Mouse (Mus musculus) kidney, embryonic 16.5 days (tissue): Measurements from ENCODE around the gene Glis3. TPM values are rescaled to one million over a fixed set of nuclear protein-coding genes. Genes with fewer than 3 reads are reported as not detected.
A peak's percentile ranks its signal among the peaks of the same experiment; 100 is the strongest.

Experiments used
- ATAC-seq: fragments of 200-750 bp; cut with Nextera tagmentation; 2 replicates; pipeline ENCODE4 v1.8.0; 2017; ENCODE audit warnings: moderate TSS enrichment; ENCODE audit not compliant: low FRiP score, low TSS enrichment
- H3K27ac ChIP-seq: fragments of 300-500 bp; sonication (generic); 2 replicates; pipeline ENCODE4 v1.5.1; 2014; ENCODE audit warnings: low read length
- H3K27me3 ChIP-seq: fragments of 300-500 bp; sonication (generic); 2 replicates; pipeline ENCODE4 v1.6.1; 2014; ENCODE audit warnings: low read length, control low read depth, mixed read lengths; ENCODE audit not compliant: insufficient read depth
- H3K36me3 ChIP-seq: fragments of 300-500 bp; sonication (generic); 2 replicates; pipeline ENCODE4 v1.6.1; 2014; ENCODE audit warnings: low read length, control low read depth, mixed read lengths; ENCODE audit not compliant: insufficient read depth
- H3K4me1 ChIP-seq: fragments of 300-500 bp; sonication (generic); 2 replicates; pipeline ENCODE4 v1.6.1; 2014; ENCODE audit warnings: low read length, control low read depth, mixed read lengths; ENCODE audit not compliant: insufficient read depth
- H3K4me2 ChIP-seq: fragments of 300-500 bp; sonication (generic); replicated peaks from 2 replicates; pipeline ENCODE4 v1.6.1; 2014; ENCODE audit warnings: low read depth, low read length
- H3K4me3 ChIP-seq: fragments of 300-500 bp; sonication (generic); 2 replicates; pipeline ENCODE4 v1.5.1; 2014; ENCODE audit warnings: mild to moderate bottlenecking, low read length
- H3K9ac ChIP-seq: fragments of 300-500 bp; sonication (generic); replicated peaks from 2 replicates; pipeline ENCODE4 v1.6.1; 2014; ENCODE audit warnings: low read length
- H3K9me3 ChIP-seq: fragments of 300-500 bp; sonication (generic); 2 replicates; pipeline ENCODE4 v1.6.1; 2016; ENCODE audit warnings: low read length, control low read depth
- WGBS: fragments of 180-500 bp; shearing (Covaris S2); extraction: QIAGEN DNeasy Blood & Tissue Kit; methylation state at CpG from one replicate; pipeline ENCODE4 v1.1.7; 2014; 5-methylcytosine and 5-hydroxymethylcytosine counted together
- polyA plus RNA-seq: library from polyadenylated mRNA; unstranded; fragments of >200 nt; fragmentation: Nextera tagmentation; extraction: Ambion mirVana; gene quantifications from 2 replicates; pipeline ENCODE4 v1.2.1, GENCODE M21; 2015

Gene Glis3
- 9.0 and 10.1 TPM in 2 replicates for polyA plus RNA-seq

GRCm38 (mm10) chr19:28679776-28680391 lies at the start of gene Glis3:
TSS of gene Glis3 (minus strand) at chr19:28680077.
- peak within 1 kb of the TSS; percentile 81 for H3K27ac ChIP-seq
- H3K27me3 ChIP-seq = peaks cover 7% of the 10 kb centered on the region; the same call in 1 of the 2 replicates
- H3K4me3 ChIP-seq = peak within 1 kb of the TSS; percentile 84
- H3K9ac ChIP-seq = peak within 1 kb of the TSS; percentile 86
- H3K4me2 ChIP-seq = peak within 1 kb of the TSS; percentile 99
- WGBS = under 1% methylated on average over 62 of the region's 66 CpGs
- H3K36me3 ChIP-seq = no peaks in the 10 kb centered on the region
- no peaks in the 10 kb centered on the region for H3K9me3 ChIP-seq
- peak; percentile 93 for ATAC-seq
- H3K4me1 ChIP-seq = peaks cover 16% of the 10 kb centered on the region

- Histone ChIP-seq H3K4me2 (no peak overlapping the region), H3K36me3 (no peaks in the 10 kb centered on the region), H3K4me3 (no peak overlapping the region), H3K27me3 (no peaks in the 10 kb centered on the region), H3K9ac (no peak overlapping the region), H3K27ac (no peak overlapping the region), H3K4me1 (no peaks in the 10 kb centered on the region), H3K9me3 (no peaks in the 10 kb centered on the region)
- WGBS = 58% methylated on average over 18 of the region's 18 CpGs
- ATAC-seq = no peak
Measured at GRCm38 (mm10) chr19:28726161-28726880, 46.4 kb upstream of the Glis3 start.

- H3K27ac ChIP-seq = no peak overlapping the region
- H3K27me3 ChIP-seq = no peaks in the 10 kb centered on the region
- no peak overlapping the region for H3K4me3 ChIP-seq
- H3K4me2 ChIP-seq = no peak overlapping the region
- H3K4me1 ChIP-seq = no peaks in the 10 kb centered on the region
- no peaks in the 10 kb centered on the region for H3K36me3 ChIP-seq
- no peak for ATAC-seq
- no peaks in the 10 kb centered on the region for H3K9me3 ChIP-seq
- WGBS = 84% methylated on average over 7 of the region's 7 CpGs
- no peak overlapping the region for H3K9ac ChIP-seq
Measured at GRCm38 (mm10) chr19:28724641-28725040, 44.8 kb upstream of the Glis3 start.

GRCm38 (mm10) chr19:28722626-28723025 lies 42.7 kb upstream of the Glis3 start:
- Histone ChIP-seq H3K4me3 (no peak overlapping the region), H3K27ac (no peak overlapping the region), H3K4me1 (no peaks in the 10 kb centered on the region), H3K9me3 (no peaks in the 10 kb centered on the region), H3K9ac (no peak overlapping the region), H3K4me2 (no peak overlapping the region), H3K36me3 (no peaks in the 10 kb centered on the region), H3K27me3 (no peaks in the 10 kb centered on the region)
- no peak for ATAC-seq
- 80% methylated on average over 4 of the region's 4 CpGs for WGBS

- H3K4me1 ChIP-seq = no peaks in the 10 kb centered on the region
- H3K27ac ChIP-seq = no peak overlapping the region
- no peaks in the 10 kb centered on the region for H3K36me3 ChIP-seq
- WGBS = 80% methylated on average over 10 of the region's 10 CpGs
- no peak overlapping the region for H3K9ac ChIP-seq
- no peak overlapping the region for H3K4me3 ChIP-seq
- ATAC-seq = no peak
- no peak overlapping the region for H3K4me2 ChIP-seq
- no peaks in the 10 kb centered on the region for H3K27me3 ChIP-seq
- no peaks in the 10 kb centered on the region for H3K9me3 ChIP-seq
Measured at GRCm38 (mm10) chr19:28721834-28722233, 42.0 kb upstream of the Glis3 start.

GRCm38 (mm10) chr19:28720016-28720415 lies 40.1 kb upstream of the Glis3 start:
- no peak for ATAC-seq
- Histone ChIP-seq H3K4me1 (no peaks in the 10 kb centered on the region), H3K9ac (no peak overlapping the region), H3K9me3 (no peaks in the 10 kb centered on the region), H3K27ac (no peak overlapping the region), H3K4me2 (no peak overlapping the region), H3K4me3 (no peak overlapping the region), H3K36me3 (no peaks in the 10 kb centered on the region), H3K27me3 (no peaks in the 10 kb centered on the region)

GRCm38 (mm10) chr19:28714674-28715073 lies 34.8 kb upstream of the Glis3 start:
- WGBS = 76% methylated on average over 4 of the region's 4 CpGs
- H3K9ac ChIP-seq = no peak overlapping the region

GRCm38 (mm10) chr19:28697718-28698117 lies 17.8 kb upstream of the Glis3 start:
- H3K4me2 ChIP-seq = no peak overlapping the region
- WGBS = 64% methylated on average over 3 of the region's 3 CpGs
- no peaks in the 10 kb centered on the region for H3K36me3 ChIP-seq
- ATAC-seq = no peak
- no peak overlapping the region for H3K9ac ChIP-seq
- H3K4me1 ChIP-seq = no peaks in the 10 kb centered on the region
- H3K9me3 ChIP-seq = no peaks in the 10 kb centered on the region
- no peak overlapping the region for H3K4me3 ChIP-seq
- no peak overlapping the region for H3K27ac ChIP-seq
- no peaks in the 10 kb centered on the region for H3K27me3 ChIP-seq

More at GRCm38 (mm10) chr19:28714674-28715073, 34.8 kb upstream of the Glis3 start:
- no peaks in the 10 kb centered on the region for H3K4me1 ChIP-seq
- H3K27ac ChIP-seq = no peak overlapping the region
- no peaks in the 10 kb centered on the region for H3K27me3 ChIP-seq
- no peak overlapping the region for H3K4me3 ChIP-seq
- no peaks in the 10 kb centered on the region for H3K9me3 ChIP-seq
- no peaks in the 10 kb centered on the region for H3K36me3 ChIP-seq
- H3K4me2 ChIP-seq = no peak overlapping the region
- ATAC-seq = no peak

- H3K27ac ChIP-seq = no peak overlapping the region
- H3K4me1 ChIP-seq = peaks cover 6% of the 10 kb centered on the region
- H3K9me3 ChIP-seq = no peaks in the 10 kb centered on the region
- no peak overlapping the region for H3K4me3 ChIP-seq
- H3K36me3 ChIP-seq = no peaks in the 10 kb centered on the region
- peaks cover 7% of the 10 kb centered on the region; the same call in 1 of the 2 replicates for H3K27me3 ChIP-seq
- peak; percentile 78 for ATAC-seq
- H3K9ac ChIP-seq = no peak overlapping the region
- no peak overlapping the region for H3K4me2 ChIP-seq
- 38% methylated on average over 4 of the region's 4 CpGs for WGBS
Measured at GRCm38 (mm10) chr19:28686398-28686797, 6.5 kb upstream of the Glis3 start.

- no peak overlapping the region for H3K27ac ChIP-seq
- peaks cover 10% of the 10 kb centered on the region for H3K4me1 ChIP-seq
- H3K9ac ChIP-seq = no peak overlapping the region
- no peak overlapping the region for H3K4me2 ChIP-seq
- 92% methylated on average over 4 of the region's 4 CpGs for WGBS
- no peaks in the 10 kb centered on the region for H3K36me3 ChIP-seq
- no peak overlapping the region for H3K4me3 ChIP-seq
- peaks cover 7% of the 10 kb centered on the region; the same call in 1 of the 2 replicates for H3K27me3 ChIP-seq
- no peaks in the 10 kb centered on the region for H3K9me3 ChIP-seq
- ATAC-seq = no peak
Measured at GRCm38 (mm10) chr19:28685484-28685883, 5.6 kb upstream of the Glis3 start.
